Mouse (Mus musculus) limb, embryonic 14.5 days (tissue): ENCODE measurements around the gene Fcgrt. TPM values are rescaled to one million over a fixed set of nuclear protein-coding genes. Genes with fewer than 3 reads are reported as not detected.
"Not testable (repeated sequence)": the region's sequence is repeated elsewhere in the genome, so short reads cannot be mapped to it uniquely, and the experiment has no call there.

ENCODE experiments used
- ATAC-seq: fragments of 200-750 bp; cut with Nextera tagmentation; 2 replicates; pipeline ENCODE4 v1.8.0; 2017; ENCODE audit warnings: low read depth, moderate number of reproducible peaks, moderate TSS enrichment; ENCODE audit not compliant: low FRiP score
- DNase-seq: peaks from one replicate; pipeline ENCODE4 v3.0.0-alpha.2; 2015; ENCODE audit warnings: low spot score
- H3K27ac ChIP-seq: fragments of 300-500 bp; sonication (generic); replicated peaks from 2 replicates; pipeline ENCODE4 v1.5.1; 2014; ENCODE audit warnings: low read depth, mild to moderate bottlenecking, low read length, moderate library complexity, mixed read lengths
- H3K27me3 ChIP-seq: fragments of 300-500 bp; sonication (generic); 2 replicates; pipeline ENCODE4 v1.6.1; 2014; ENCODE audit warnings: low read length, mixed read lengths; ENCODE audit not compliant: control insufficient read depth, insufficient read depth
- H3K36me3 ChIP-seq: fragments of 300-500 bp; sonication (generic); 2 replicates; pipeline ENCODE4 v1.6.1; 2014; ENCODE audit warnings: mild to moderate bottlenecking, low read length, moderate library complexity, mixed read lengths; ENCODE audit not compliant: control insufficient read depth, insufficient read depth
- H3K4me1 ChIP-seq: fragments of 300-500 bp; sonication (generic); 2 replicates; pipeline ENCODE4 v1.6.1; 2014; ENCODE audit warnings: antibody characterized with exemption, low read length, mixed read lengths; ENCODE audit not compliant: control insufficient read depth, insufficient read depth
- H3K4me2 ChIP-seq: fragments of 300-500 bp; sonication (generic); replicated peaks from 2 replicates; pipeline ENCODE4 v1.6.1; 2014; ENCODE audit warnings: low read depth, mild to moderate bottlenecking, low read length, moderate library complexity; ENCODE audit not compliant: severe bottlenecking
- H3K4me3 ChIP-seq: fragments of 300-500 bp; sonication (generic); replicated peaks from 2 replicates; pipeline ENCODE4 v1.5.1; 2014; ENCODE audit warnings: low read length
- H3K9ac ChIP-seq: fragments of 300-500 bp; sonication (generic); 2 replicates; pipeline ENCODE4 v1.6.1; 2014; ENCODE audit warnings: mild to moderate bottlenecking, low read depth, low read length, moderate library complexity; ENCODE audit not compliant: severe bottlenecking
- H3K9me3 ChIP-seq: fragments of 300-500 bp; sonication (generic); 2 replicates; pipeline ENCODE4 v1.6.1; 2016; ENCODE audit warnings: low read length; ENCODE audit not compliant: control insufficient read depth
- POLR2A ChIP-seq: fragments of 200-500 bp; IDR thresholded peaks from 2 replicates; pipeline ENCODE4 v1.8.0; 2012; ENCODE audit warnings: inconsistent platforms, mild to moderate bottlenecking, moderate library complexity, borderline replicate concordance; ENCODE audit not compliant: insufficient read depth, insufficient read length; ENCODE audit errors: extremely low read depth
- WGBS: fragments of 180-500 bp; shearing (Covaris S2); extraction: QIAGEN DNeasy Blood & Tissue Kit; methylation state at CpG from one replicate; pipeline ENCODE4 v1.1.7; 2014; 5-methylcytosine and 5-hydroxymethylcytosine counted together
- polyA plus RNA-seq, 2 experiments: library from polyadenylated mRNA; depleted of rRNA in 1 of 2; stranded (reverse) in 1 of 2; unstranded in 1 of 2; fragments of >200 nt; fragmentation: Nextera tagmentation in 1 of 2; extraction: Ambion mirVana in 1 of 2; gene quantifications; 2 replicates each; pipeline versions ENCODE4 v1.2.1 to v1.2.3; 2012 to 2014

Gene Fcgrt
- polyA plus RNA-seq, 2 experiments: 56.1 to 88.4 TPM

- no peak overlapping the region for H3K27ac ChIP-seq
- no peak overlapping the region for H3K4me3 ChIP-seq
- no peak overlapping the region for H3K4me2 ChIP-seq
- H3K9ac ChIP-seq: no peak overlapping the region
- H3K36me3 ChIP-seq: peaks cover 39% of the 10 kb centered on the region
- ATAC-seq (no peak), DNase-seq (no peak)
- 82% methylated on average over 8 of the region's 8 CpGs for whole genome bisulfite sequencing
- H3K4me1 ChIP-seq: 0 out of 2 replicates have a peak, but pooled peaks cover 4% of the 10 kb centered on the region
- TF ChIP-seq POLR2A: no peak
- no peaks in the 10 kb centered on the region for H3K9me3 ChIP-seq
- H3K27me3 ChIP-seq: no peaks in the 10 kb centered on the region
Measured at GRCm38 (mm10) chr7:45117566-45117965, 13.9 kb upstream of the Fcgrt start.

- Histone ChIP-seq H3K4me1 (no peaks in the 10 kb centered on the region), H3K27ac (no peak overlapping the region)
- WGBS: 72% methylated on average over 2 of the region's 2 CpGs
Measured at GRCm38 (mm10) chr7:45113476-45113875, 9.8 kb upstream of the Fcgrt start.

GRCm38 (mm10) chr7:45112529-45112928, 8.9 kb upstream of the Fcgrt start:
- no peak overlapping the region for H3K4me3 ChIP-seq
- DNase-seq: no peak
- no peaks in the 10 kb centered on the region for H3K36me3 ChIP-seq
- no peaks in the 10 kb centered on the region for H3K4me1 ChIP-seq
- no peak overlapping the region for H3K27ac ChIP-seq
- H3K27me3 ChIP-seq: no peaks in the 10 kb centered on the region
- no peaks in the 10 kb centered on the region for H3K9me3 ChIP-seq
- no peak overlapping the region for H3K4me2 ChIP-seq
- H3K9ac ChIP-seq: no peak overlapping the region
- no peak for ATAC-seq
- WGBS: 50% methylated on average over 3 of the region's 3 CpGs
- TF ChIP-seq POLR2A: no peak

More at GRCm38 (mm10) chr7:45113476-45113875, 9.8 kb upstream of the Fcgrt start:
- no peaks in the 10 kb centered on the region for H3K27me3 ChIP-seq
- H3K9ac ChIP-seq: no peak overlapping the region
- H3K36me3 ChIP-seq: 0 out of 2 replicates have a peak, but pooled peaks cover 2% of the 10 kb centered on the region
- no peak for DNase-seq
- no peak for ATAC-seq
- no peaks in the 10 kb centered on the region for H3K9me3 ChIP-seq
- no peak overlapping the region for H3K4me3 ChIP-seq
- H3K4me2 ChIP-seq: no peak overlapping the region
- no peak for TF ChIP-seq POLR2A

GRCm38 (mm10) chr7:45111940-45112339, 8.3 kb upstream of the Fcgrt start:
- H3K4me2 ChIP-seq: no peak overlapping the region
- H3K4me3 ChIP-seq: no peak overlapping the region
- 39% methylated on average over 2 of the region's 2 CpGs for WGBS
- H3K27ac ChIP-seq: no peak overlapping the region
- no peak overlapping the region for H3K9ac ChIP-seq
- H3K4me1 ChIP-seq: no peaks in the 10 kb centered on the region
- H3K36me3 ChIP-seq: no peaks in the 10 kb centered on the region
- H3K27me3 ChIP-seq: no peaks in the 10 kb centered on the region
- ATAC-seq (no peak), DNase-seq (no peak)
- no peaks in the 10 kb centered on the region for H3K9me3 ChIP-seq
- TF ChIP-seq POLR2A: no peak

- H3K36me3 ChIP-seq, DNase-seq, H3K9me3 ChIP-seq, H3K9ac ChIP-seq, H3K27ac ChIP-seq, H3K4me1 ChIP-seq, H3K27me3 ChIP-seq, ATAC-seq, H3K4me2 ChIP-seq, H3K4me3 ChIP-seq: not testable (repeated sequence)
- WGBS: 89% methylated on average over 4 of the region's 4 CpGs
Measured at GRCm38 (mm10) chr7:45110089-45110488, 6.4 kb upstream of the Fcgrt start.

GRCm38 (mm10) chr7:45107052-45107645, 3.5 kb upstream of the Fcgrt start:
- 59% methylated on average over 5 of the region's 5 CpGs for WGBS
- H3K4me2 ChIP-seq: no peak overlapping the region
- H3K27ac ChIP-seq: no peak overlapping the region
- H3K27me3 ChIP-seq: no peaks in the 10 kb centered on the region
- peaks cover 21% of the 10 kb centered on the region for H3K4me1 ChIP-seq
- H3K9me3 ChIP-seq: no peaks in the 10 kb centered on the region
- H3K4me3 ChIP-seq: no peak overlapping the region
- DNase-seq: no peak
- no peak for TF ChIP-seq POLR2A
- no peak for ATAC-seq
- H3K9ac ChIP-seq: no peak overlapping the region
- H3K36me3 ChIP-seq: no peaks in the 10 kb centered on the region
